Mouse (Mus musculus): ENCODE data around the gene Zfp986.
"Not testable (repeated sequence)": the region's sequence is repeated elsewhere in the genome, so short reads cannot be mapped to it uniquely, and the experiment has no call there.

- TF ChIP-seq CTCF (IDR thresholded peaks at IDR 0.05; ENCODE audit: control insufficient read depth, insufficient read depth, insufficient read length); MYOG (IDR thresholded peaks at IDR 0.05; ENCODE audit: control insufficient read depth, extremely low read depth, insufficient read length); FOSL1 (IDR thresholded peaks at IDR 0.05; ENCODE audit: insufficient read depth, low read length, poor library complexity, severe bottlenecking); USF1 (IDR thresholded peaks at IDR 0.05; ENCODE audit: low read depth); MYOD1 (IDR thresholded peaks at IDR 0.05; ENCODE audit: control insufficient read depth, insufficient read length, low read depth): not testable (repeated sequence)
Observed at GRCm38 (mm10) chr4:145848183-145848890, 20.3 kb upstream of the Zfp986 start.

Data from C2C12 (cell line).